Mouse (Mus musculus) liver, adult 2 months (tissue): Measurements from ENCODE around the gene Nlrp9b.

ENCODE experiments used
- CTCF ChIP-seq: fragments of 200-500 bp; IDR thresholded peaks from 2 replicates; pipeline ENCODE4 v1.5.1; 2011; ENCODE audit warnings: low read depth, low read length, control low read depth
- POLR2A ChIP-seq: fragments of 200-500 bp; IDR thresholded peaks from 2 replicates; pipeline ENCODE4 v1.6.1; 2011; ENCODE audit warnings: low read length, control low read depth; ENCODE audit not compliant: insufficient read depth; ENCODE audit errors: extremely low read depth

DNA sequence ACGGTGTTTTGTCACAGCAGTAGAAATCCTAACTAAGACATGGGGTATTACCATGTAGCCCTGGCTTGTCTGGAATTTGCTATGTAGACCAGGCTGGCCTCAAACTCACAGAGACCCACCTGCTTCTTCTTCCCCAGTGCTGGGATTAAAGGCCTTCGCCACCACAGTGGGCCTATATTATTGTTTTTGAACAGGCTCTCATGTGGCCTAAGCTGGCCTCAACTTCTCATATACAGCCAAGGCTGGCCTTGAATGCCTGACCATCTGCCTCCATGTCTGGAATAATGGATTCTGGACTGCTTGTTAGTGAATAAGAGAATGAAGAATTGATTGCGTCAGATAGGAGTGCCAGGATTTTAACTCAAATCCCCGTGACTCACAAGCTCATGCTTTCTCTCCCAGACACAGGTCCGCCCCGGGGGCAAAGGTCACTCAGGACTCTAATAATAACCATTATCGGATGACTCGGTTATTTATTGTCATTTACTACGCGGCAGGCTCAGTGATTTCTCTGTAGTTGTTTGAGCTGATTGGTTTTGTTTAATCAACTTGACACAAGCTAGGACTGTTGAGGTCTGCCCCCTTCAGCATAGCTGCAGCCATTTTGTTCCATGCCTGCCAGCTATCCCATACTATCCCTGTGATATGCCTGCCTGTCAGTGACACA lies 38.8 kb upstream of the Nlrp9b start:
- TF ChIP-seq CTCF (no peak), POLR2A (no peak)
